Mouse (Mus musculus) bone marrow macrophage, adult 2 months (primary cell): ENCODE measurements around the gene Creb5. TPM values are rescaled to one million over a fixed set of nuclear protein-coding genes. Genes with fewer than 3 reads are reported as not detected.

Source experiments
- H3K27ac ChIP-seq: 2 replicates; pipeline ENCODE4 v1.5.1; 2012; ENCODE audit warnings: low read depth, low read length; ENCODE audit not compliant: insufficient read depth
- H3K4me1 ChIP-seq: 2 replicates; pipeline ENCODE4 v1.6.1; 2012; ENCODE audit warnings: low read length; ENCODE audit not compliant: control insufficient read depth, insufficient read depth
- H3K4me3 ChIP-seq: 2 replicates; pipeline ENCODE4 v1.5.1; 2012; ENCODE audit warnings: mild to moderate bottlenecking, low read length, moderate library complexity; ENCODE audit not compliant: insufficient read depth
- CTCF ChIP-seq: IDR thresholded peaks from 2 replicates; pipeline ENCODE4 v1.5.1; 2012; ENCODE audit warnings: low read depth, mild to moderate bottlenecking, low read length, moderate library complexity
- POLR2A ChIP-seq: IDR thresholded peaks from 2 replicates; pipeline ENCODE4 v1.6.1; 2012; ENCODE audit warnings: mild to moderate bottlenecking, low read depth, low read length, borderline replicate concordance
- polyA plus RNA-seq: library from polyadenylated mRNA; stranded (reverse); fragments of >200 nt; gene quantifications from 2 replicates; pipeline ENCODE4 v1.2.4, GENCODE M21; 2012; ENCODE audit not compliant: missing spikeins, insufficient read depth, insufficient read length

Creb5 gene
- polyA plus RNA-seq, 1 experiment, result 26.2 TPM

GRCm38 (mm10) chr6:53619676-53620075 lies 332.6 kb downstream of the Creb5 start:
- Histone ChIP-seq H3K27ac (no peak overlapping the region), H3K4me1 (peaks cover 16% of the 10 kb centered on the region), H3K4me3 (no peak overlapping the region)
- TF ChIP-seq POLR2A, result no peak
- no peak for TF ChIP-seq CTCF

DNA sequence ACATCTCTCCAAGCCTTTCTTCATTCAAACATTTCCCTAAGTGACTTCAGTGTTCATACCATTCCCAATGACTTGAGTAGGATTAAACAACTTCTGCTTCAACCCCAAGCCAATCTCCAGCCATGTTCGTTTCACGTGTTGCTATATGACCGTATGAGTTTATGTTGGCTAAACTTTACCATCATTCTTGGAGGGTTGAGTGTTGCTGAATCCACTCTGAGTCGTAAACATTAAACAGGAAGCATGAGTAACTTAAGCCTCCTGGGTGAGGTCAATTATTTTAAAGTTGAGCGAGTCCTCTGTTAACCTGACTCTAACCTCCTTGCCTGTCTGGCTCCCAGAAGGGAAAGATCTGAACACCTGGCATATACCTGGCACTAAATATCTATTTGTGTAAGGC lies 334.2 kb downstream of the Creb5 start:
- Histone ChIP-seq H3K4me1 (peaks cover 23% of the 10 kb centered on the region), H3K4me3 (no peak overlapping the region), H3K27ac (no peak overlapping the region)
- TF ChIP-seq POLR2A, result no peak
- TF ChIP-seq CTCF, result no peak

GRCm38 (mm10) chr6:53624455-53625276 lies 337.6 kb downstream of the Creb5 start:
- TF ChIP-seq POLR2A (no peak), CTCF (no peak)
- Histone ChIP-seq H3K4me1 (peaks cover 37% of the 10 kb centered on the region), H3K27ac (no peak overlapping the region), H3K4me3 (no peak overlapping the region)

DNA sequence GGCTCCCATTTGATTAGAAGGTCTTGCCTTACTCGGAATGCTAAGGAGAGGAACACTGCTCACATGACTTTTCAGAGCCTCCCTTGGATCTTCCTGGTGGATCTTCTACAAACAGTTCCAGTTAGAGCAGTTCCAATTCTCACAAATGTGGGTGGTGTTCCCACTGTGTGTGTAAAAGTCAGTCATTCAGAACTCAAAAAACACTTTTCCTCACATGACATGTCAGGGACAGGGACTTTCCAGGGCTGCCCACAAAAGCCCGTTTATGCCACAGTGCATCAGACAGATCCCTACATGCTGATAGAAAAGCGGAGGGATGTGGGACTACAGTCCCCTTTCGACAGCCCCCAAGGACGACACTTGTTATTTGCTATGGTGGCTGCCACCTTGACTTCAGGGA lies 339.0 kb downstream of the Creb5 start:
- Histone ChIP-seq H3K27ac (no peak overlapping the region), H3K4me3 (no peak overlapping the region), H3K4me1 (peaks cover 36% of the 10 kb centered on the region)
- TF ChIP-seq CTCF (no peak), POLR2A (no peak)

- H3K27ac ChIP-seq, result no peak overlapping the region
- H3K4me1 ChIP-seq, result peaks cover 27% of the 10 kb centered on the region
- no peak overlapping the region for H3K4me3 ChIP-seq
- TF ChIP-seq POLR2A (no peak), CTCF (no peak)
These were observed 341.6 kb downstream of the Creb5 start for GRCm38 (mm10) chr6:53628714-53629113.

DNA sequence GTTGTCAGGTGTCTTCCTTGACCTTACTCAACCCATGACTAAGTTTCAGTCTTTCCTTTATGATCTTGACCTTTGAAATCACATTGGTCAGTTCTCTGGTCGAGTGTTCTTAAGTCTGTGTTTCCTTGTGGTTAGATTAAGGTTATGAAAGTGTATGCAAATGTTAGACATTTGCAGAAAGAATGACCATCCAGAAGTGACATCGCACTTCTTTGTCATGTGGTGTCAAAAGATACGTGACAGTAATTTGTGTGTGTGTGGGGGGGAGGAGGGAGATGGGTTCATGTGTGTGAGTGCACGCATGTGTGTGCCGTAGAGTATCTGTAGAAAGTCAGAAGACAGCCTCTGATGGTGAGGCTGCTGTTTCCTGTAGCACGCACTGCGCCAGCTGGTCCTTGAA lies 348.4 kb downstream of the Creb5 start:
- Histone ChIP-seq H3K27ac (no peak overlapping the region), H3K4me1 (peaks cover 19% of the 10 kb centered on the region), H3K4me3 (no peak overlapping the region)
- TF ChIP-seq POLR2A, result no peak
- TF ChIP-seq CTCF, result no peak

DNA sequence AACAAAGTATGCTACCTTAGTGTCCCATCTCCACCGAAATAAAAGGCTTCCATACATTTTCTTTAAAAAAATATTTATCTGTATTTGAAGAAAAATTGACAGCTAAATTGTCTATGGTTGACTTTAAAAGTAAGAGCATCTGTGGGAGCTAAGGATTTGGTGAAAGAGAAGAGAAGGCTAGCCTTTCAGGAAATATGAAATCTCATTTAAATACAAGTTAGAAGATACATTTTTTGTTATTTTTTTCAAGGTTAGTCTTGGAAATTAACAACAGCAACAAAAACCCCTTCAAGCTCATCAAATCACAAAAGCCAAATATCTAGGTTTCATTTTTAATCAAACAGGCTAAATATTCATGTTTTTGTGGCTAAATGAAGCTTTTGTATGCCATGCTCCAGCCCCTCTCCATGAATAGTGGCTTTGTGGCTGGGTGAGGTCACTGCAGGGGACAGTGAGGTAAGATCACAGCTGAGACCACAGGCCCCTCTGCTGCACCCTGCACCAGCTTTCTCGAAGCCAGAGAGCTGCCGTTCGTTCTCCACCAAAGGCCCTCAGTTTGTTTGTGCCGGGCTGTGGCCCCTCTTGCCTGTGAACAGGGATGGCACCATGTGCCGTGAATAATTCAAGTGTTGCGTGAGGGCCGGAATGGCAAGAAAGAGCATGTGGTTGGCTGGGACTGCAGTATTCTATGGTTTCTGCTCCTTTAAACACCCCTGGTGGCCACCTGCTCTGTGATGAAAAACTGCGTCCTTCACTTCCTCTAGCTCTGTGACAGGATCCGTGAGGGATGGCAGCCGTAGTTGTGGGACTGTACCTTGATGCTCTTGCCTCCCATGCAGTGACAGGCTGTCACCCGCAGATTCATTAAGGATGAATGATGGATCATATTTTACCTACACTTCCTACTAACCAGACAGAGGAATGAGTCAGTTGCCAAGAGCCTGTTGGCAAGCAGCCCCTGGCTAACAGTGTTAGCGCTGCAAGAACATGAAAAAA lies 350.6 kb downstream of the Creb5 start:
- no peak overlapping the region for H3K27ac ChIP-seq
- H3K4me3 ChIP-seq, result no peak overlapping the region
- peaks cover 19% of the 10 kb centered on the region for H3K4me1 ChIP-seq
- TF ChIP-seq CTCF (no peak), POLR2A (no peak)

GRCm38 (mm10) chr6:53641633-53642605 lies 354.8 kb downstream of the Creb5 start:
- TF ChIP-seq POLR2A (no peak), CTCF (no peak)
- Histone ChIP-seq H3K27ac (no peak overlapping the region), H3K4me3 (no peak overlapping the region), H3K4me1 (peaks cover 7% of the 10 kb centered on the region; the same call in 1 of the 2 replicates)
